Mouse (Mus musculus): Measurements from ENCODE around the gene Chchd3.

Gene Chchd3

DNA sequence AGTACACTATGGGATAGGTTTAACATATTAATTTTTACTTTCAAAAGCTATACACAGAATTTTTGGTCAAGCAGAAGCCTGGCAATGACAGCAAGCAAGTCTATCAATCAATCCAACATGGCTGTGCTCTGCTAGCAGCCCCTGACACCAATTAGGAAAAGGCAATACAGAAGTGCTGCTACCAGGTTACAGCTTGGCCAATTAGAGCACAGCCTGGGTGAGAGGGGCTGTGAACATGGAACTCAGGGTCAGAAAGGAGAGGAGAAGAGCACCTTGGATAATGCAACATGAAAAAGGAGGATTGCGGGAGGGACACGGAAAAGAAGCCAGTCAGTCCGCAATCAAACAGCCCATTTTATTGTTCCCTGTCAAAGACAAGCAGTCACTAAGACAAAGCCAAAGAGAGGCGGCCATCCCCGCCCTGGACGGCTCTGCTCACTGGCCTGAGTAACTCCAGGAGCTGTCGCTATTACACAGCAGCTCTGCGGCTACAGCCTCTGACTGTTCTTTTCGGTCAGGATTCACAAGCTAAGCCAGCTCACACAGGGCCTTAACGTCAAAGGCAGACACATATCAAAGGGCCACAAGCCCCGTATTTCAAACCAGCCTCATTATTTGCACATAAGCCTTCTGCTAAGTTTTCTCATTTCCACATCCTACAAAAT lies 128.8 kb downstream of the Chchd3 start:
- DNase-seq = no peak

DNA sequence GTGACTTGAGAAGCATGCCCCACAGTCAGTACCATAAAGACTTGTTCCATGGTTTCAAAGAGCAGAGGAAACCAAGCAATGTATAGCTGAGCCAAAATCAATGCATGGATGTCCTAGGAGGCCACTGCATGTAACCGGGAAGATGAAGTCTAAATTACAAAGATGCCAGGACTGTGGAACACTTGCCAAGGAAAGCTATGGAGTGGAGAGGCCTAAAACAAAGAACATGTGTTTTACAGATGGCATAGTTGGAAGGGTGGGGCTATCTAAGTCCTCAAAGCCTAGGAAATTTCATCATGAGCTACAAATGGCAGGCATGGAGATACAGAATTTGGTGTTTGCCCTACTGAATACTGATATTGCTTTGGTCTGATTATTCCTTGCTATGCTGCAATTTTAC lies 137.7 kb downstream of the Chchd3 start:
- DNase-seq = no peak

DNA sequence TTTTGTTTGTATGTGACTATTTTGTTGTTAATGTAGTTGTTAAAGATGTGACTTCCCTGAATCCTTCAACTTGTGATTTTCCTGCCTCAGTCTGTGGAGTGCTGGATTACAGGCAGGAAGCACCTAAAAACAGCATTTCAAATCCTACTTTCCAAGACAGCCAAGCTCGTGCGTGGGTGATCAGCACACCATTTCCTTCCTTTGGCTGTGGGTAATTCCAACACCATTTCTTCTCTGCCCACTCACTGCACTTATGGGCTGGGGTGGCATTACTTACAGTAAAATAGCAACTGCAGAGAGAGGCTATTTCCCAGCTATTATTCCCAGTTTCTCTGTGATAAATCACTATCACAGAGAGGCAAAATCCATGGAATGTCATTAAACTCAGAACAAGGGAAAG lies 140.0 kb downstream of the Chchd3 start:
- no peak for DNase-seq

DNA sequence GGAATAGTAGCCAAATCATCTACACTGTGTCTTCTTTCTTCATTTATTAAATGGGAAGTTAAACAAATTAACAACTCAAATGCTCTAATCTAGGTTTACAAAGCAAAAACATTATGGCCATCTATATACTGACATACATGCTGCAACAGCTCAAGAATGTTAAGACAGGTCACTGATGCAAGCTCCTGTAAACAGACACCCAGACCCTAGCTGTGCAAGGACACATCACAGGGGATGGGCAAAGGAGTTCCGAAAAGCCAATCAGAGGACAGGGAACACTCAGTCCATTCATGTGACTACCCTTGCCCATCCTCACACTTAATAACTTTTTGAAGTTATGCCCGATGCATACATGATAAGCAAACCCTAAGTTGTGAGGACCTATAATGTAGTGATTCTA lies 149.4 kb downstream of the Chchd3 start:
- no peak for DNase-seq

DNA sequence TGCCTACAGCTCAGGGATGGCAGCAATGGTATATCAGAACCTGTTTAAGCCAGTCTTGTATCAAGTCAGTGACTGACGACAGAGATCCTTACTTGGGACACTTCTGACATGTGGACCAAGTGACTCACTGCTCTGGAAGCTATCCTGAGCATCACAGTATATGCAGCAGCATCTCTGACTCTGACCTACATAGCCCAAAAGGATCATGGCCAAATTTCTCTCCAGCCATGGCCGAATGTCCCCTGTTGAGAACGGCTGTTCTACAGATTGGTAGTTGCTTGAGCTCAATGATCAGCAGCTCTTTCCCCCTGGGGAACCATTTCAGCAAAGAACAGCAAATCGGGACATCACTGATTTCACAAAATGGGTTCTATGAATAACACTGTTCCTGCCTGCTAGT lies 161.0 kb downstream of the Chchd3 start:
- DNase-seq = no peak

DNA sequence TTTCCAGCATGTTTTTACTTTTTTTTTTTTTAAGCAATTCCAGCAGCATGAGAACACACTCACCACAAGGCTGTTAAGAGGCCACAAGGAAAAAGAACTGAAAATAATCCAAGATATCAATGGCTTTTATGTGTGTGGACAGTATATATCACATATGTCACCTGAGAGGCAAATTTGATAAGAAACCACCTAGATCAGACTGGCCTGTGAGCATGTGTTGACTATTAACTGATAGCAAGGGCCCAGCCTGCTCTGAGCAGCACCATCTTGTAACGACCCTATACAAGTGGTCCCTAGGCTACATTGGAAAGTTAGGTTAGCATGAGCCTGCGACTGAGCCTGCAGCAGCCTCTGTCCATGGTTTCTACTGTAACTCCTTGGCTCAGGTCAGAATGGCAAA lies 166.0 kb downstream of the Chchd3 start:
- DNase-seq = no peak

DNA sequence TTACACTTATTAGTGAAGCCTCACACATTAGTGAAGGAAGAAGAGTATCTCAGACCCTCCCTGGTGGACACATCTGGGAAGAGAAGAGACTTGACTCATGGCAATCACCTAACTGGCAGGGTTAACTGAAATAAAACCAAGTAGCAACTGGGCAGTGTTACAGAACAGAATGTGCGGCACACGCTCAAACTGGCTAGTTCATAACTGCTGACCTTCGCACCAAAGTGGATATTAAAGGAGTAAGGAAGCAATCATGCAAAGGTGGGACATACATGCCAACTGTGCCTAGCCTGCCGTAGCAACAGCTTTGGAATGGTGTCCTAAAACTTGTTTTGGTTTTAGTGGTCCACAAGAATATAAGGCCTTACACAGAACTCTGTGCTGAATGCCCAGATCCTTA lies 169.3 kb downstream of the Chchd3 start:
- no peak for DNase-seq

DNA sequence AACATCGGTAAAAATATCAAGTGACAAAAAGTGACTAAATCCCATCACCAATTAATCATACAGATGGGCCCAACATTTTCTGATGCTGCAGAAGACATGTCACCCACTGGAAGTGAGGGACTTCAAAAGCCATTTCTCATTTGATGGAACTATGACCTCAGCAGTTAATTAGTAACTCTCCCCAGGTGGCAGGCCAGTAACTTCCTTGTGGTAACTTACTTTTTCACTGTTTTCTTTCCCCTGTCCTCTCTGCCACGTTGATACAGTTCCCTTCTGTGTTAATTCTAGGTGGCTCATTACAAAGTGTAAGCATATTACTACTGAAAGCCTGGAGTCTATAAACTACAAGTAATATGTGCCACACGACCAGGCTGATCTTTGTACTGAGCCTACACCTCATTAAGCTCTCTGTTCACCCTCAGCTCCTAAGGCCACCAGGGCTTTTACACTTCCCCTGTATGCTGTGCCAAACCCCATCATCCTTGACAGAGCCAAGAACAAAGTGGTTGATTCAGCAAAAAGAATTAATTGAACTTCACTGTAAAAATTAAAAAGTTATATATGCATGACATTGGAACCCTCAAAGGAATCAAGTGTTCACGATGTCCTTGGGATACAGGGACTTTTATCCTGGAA lies 171.0 kb downstream of the Chchd3 start:
- DNase-seq = no peak

DNA sequence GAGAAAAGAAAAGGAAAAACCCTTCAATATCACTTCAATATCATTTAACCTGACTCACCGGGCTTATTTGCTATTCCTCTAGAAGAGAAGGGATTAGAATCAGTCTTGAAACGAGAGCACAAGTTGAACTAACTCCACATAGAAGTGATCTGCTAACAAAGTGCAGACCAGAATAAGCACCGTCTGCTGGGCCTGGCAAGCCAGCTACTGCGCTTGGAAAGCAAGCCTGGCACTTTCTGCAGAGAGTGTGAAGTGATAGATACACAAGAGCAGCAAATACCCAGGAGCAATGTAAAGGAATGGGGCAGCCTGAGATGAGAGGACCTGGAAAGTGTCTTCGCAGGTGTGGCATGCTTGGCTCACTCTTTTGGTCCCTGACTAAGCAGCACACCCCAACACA lies 181.5 kb downstream of the Chchd3 start:
- DNase-seq = no peak

DNA sequence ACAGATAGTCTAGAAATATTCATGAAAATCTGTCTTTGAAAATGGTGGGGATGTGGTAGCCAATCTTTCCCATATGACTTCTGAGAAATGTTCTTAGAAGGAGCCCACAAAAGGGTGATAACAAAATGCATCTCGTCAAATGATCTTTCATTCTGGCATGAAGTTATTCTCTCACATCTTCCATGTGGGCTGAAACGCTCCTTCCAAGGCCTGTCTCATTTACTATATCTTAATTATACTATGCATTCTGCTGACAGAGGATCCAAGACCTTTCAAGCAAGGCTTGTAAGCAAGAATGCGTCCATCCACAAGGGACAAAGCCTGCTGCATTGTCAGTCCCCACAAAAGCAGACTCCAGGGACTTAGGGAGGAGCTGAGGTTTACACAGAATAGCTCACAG lies 185.9 kb downstream of the Chchd3 start:
- DNase-seq = no peak

DNA sequence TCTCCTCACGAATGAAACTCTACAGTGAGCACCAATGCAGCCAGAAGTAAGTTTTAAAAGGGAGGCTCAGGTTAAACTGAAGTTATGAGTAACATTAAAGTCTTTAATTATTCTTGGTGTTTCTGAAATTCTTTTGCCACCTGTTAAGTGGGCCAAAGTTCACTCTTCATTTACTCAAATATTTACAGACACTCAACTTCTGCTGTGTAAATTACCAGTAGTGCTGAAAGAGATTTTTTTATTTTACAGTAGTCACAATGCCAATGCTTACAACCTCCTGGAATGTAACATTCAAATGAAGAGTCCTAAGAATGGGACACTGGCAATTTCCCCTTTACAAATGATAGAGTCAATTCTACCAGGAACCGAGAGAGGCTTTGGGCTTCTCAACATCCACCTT lies 187.3 kb downstream of the Chchd3 start:
- no peak for DNase-seq

DNA sequence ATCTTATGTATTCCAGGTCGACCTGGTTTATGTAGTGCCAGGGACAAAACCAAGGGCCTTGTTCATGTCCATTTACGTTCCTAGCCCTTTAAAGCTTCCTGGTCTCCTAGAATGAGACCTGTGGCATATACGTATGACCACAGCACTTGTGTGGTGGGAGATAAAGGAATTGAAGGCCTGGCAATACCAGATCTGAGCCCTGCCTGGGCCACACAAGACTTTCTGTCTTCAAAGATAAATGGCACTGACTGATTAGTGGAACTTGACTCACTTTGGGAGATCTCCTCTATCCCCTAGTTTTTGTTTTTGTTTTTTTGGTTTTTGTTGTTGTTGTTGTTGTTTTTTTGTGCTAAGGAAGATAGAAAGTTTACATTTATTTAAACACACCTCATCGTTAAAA lies 209.1 kb downstream of the Chchd3 start:
- no peak for DNase-seq

DNA sequence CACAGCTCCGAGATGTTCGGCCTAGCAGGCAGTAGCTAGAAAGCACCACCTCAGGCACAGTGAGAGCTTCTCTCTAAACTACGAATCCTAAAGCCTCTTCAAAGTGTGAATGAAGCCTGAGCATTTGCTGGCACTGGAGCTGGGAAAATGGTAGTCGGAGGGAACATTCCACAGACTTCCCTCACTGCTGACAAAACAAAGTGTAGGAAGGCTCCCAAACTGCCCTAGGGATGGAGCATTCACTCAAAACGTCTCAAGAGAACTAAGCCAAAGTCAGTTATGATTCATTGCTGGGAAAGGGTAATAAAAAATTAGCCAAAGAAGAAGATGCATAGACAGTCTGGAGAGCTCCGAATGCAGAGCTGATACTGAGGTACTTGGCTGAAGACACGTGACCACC lies 211.1 kb downstream of the Chchd3 start:
- no peak for DNase-seq

DNA sequence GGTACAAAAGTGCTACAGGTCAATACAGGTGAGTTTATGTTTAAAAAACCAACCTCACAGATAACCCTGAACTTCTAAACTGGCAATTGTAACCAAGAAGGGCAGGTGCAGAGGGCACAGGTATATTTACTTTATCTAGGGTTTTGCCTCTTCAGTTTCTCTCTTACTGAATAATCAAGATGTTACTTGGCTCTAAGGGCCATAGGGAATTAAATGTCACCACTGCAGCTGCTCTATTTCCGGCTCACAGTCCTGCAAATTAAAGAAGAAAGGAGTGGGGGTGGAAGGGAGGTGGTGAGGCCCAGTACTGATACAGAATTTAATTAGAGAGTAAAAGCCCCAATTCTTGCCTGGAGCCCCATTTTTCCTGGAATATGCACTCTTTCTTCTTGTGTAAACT lies 214.6 kb downstream of the Chchd3 start:
- no peak for DNase-seq

DNA sequence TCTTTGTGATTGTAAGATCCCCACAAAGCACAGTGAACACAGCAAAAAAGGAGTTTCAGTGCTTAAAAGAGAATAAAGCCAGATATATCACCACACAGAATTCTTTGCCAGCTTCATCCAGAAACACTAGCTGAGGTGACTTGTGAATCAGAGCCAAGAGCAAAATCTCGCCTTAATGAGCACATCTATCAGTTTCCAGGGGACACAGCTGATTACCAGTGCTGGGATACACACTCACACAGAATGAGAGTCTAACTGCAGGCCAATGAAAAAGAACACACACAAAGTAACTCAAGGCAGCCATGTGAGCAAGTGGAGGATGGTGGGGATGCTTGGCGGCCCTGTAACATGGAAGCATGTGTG lies 222.1 kb downstream of the Chchd3 start:
- no peak for DNase-seq

DNA sequence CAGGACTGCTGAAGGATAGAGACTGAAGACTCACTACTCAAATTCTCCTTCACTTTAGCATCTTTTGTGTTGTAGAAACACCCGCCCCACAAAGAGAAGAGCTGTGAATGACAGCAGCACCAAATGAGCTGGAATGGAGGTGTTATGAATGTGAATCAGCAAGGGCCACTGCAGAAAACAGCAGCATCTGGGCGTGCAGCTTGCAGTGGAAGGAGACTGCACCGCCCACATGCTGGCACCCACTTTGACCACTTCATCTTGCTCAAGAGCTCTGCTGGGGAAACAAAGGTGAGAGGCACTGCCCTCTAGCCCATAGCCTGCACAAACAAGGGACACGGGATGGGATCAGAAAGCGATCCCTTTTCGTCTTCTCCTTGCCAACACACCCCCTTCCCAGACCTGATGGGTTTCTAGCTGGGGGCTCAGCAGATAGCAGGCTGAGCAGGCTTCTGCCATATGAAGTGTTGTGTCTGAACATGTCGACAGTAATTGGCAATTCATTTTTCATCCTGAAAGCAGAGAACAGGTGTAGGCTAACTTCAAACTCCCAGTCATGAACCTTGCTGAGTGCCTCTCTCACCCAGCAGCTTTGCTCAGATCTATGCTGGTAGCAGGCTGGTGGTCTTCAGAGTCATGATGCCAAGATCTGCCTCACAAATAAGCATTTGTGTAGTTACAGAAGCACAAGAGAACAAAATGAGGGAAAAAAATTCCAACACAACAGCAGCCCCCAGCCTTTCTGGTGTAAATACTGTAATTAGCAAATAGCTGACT lies 222.7 kb downstream of the Chchd3 start:
- no peak for DNase-seq

DNA sequence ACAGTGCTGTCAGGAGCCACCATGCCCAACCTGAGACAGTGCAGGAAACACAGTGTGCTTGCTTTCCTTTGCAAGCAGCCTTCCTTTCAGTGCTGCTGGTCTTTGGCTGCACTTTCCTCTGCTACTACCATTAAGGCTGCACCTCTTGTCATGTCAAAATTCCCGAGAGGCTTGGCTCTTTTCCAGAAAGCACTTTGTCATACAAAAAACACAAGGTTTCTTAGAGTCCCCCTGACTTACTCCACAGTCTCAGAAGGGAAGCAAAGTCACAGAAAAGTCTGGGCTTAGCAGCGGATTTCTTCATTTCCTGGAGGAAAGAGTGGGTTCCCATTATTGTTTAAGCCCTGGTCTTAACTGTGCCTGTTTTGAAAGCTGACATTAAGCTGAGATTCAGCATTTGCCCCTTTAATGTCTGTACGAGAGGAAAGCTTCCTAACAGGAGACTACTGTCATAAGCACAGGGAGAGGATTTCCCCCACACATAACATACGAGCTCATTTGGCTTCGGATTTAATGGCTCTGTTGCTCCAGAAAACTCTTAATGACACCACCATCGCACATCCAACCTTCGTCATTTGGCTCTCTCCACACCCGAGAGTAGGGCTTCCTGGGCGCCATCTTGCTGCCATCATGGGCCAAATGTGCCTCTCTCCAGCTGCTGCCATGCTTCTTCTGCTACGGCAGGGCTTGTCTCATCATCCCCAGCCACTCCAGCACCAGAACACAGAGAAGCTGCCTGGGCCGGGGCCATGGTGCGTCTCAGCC lies 236.0 kb downstream of the Chchd3 start:
- no peak for DNase-seq

DNA sequence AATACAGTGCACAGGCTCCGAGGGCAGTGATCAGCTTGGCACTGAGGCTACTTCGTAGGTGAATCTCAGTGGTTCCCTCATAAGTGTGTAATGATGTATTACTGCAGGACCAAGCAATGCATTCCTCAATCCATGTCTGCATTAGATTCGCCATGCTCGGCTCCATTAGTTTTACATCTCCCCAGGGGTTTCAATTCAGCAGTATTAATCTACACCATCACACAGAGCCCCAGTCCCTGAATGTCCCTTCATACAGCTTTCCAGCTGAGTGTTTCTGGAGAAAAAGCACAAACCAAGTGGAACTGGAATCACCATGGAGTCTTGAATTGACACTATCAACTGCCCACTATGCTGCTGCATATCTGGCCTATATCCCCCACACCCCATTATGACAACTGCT lies 241.1 kb downstream of the Chchd3 start:
- no peak for DNase-seq

DNA sequence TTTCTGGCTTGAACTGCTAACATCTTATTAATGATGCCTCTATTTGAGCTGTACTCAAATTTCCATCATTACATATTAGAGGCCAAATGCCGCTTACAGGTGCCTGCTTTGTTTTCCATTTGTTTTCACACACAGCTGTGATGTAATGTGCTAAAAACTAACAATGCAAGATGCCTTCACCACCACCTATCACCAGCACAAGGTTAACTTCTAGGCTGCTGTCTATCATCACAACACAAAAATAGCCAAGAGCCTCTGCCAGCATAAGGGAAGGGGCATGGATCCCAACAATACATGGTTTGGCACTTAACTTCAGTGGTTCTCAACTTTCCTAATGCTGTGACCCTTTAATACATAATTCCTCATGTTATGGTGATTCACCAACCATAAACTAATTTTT lies 251.3 kb downstream of the Chchd3 start:
- DNase-seq = no peak

DNA sequence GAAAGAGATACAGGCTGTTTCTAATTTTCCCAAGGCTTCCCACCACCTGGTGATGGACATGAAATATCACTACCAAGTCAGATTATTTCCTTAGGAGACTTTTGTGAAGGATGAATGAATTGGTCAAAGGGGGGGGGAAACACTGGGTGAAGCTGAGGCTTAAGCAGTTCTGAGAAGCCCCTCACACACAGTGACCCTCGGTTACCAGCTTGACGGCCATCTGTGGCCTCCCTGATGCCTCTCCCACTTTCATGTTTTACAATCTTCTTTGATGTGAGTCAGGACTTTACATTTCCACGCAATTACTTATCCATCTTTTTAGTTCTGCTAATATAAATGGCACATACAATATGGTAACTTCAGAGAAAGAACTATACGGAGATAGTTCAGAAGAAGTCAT lies 252.3 kb downstream of the Chchd3 start:
- DNase-seq = no peak

DNA sequence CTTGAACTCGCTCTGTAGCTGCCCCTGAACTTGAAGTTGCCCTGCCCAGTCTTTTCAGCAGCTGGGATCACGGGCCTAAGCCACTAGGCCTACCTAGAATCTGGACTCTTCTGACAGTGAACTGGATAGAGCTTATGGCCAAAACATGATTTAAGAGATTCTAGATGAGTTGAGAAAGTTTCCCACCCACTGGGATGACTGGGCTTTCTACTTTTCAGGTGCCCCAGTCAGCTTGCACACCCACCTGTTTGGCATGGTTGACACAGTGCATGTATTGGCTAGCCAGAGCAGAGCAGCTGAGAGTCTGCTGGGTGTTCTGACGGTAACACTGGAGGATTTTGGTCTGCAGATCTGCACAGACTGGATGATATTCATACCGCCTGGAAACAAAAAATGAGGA lies 256.4 kb downstream of the Chchd3 start:
- DNase-seq = no peak

DNA sequence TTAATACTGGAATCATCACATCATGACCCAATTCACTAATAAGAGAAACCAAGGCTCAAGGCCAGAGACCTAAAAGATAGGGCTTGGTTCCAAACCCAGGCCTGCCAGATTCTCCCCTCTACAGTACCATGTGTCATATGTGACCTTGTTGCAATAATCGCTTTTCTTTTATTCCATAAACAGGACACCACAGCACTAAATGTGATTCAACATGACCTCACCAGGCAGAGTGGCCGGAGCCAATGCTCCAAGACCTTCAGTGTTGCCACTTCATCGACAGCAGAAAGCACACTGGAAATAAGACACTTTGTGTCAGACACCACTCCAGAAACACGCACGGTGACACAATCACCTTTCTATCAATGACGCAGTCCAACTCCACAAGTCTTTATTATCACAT lies 258.3 kb downstream of the Chchd3 start:
- no peak for DNase-seq

DNA sequence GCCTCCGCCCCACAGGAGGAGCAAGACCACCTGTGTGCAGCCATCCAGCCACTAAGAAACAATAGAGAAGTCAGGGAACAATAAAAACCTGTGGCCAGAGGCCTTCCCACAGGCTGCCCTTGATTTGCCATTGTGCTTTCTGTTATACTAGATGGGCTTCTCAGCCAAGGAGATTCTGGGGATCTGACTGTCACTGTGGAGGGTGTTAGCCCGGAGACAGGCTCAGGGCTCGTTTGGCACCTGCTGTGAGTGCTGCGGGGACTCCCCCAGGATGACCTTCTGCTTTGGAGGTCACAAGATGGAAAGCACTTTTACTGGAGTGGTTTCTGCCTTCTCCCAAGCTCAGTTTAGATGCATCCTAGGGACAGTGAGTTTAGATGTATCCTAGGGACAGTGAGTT lies 262.5 kb downstream of the Chchd3 start:
- DNase-seq = no peak

Measured in thymus, postnatal 4 days (tissue).